Mouse (Mus musculus): ENCODE results near the gene Tmem41a.
"Not testable (repeated sequence)": the region's sequence is repeated elsewhere in the genome, so short reads cannot be mapped to it uniquely, and the experiment has no call there.

Gene Tmem41a

DNA sequence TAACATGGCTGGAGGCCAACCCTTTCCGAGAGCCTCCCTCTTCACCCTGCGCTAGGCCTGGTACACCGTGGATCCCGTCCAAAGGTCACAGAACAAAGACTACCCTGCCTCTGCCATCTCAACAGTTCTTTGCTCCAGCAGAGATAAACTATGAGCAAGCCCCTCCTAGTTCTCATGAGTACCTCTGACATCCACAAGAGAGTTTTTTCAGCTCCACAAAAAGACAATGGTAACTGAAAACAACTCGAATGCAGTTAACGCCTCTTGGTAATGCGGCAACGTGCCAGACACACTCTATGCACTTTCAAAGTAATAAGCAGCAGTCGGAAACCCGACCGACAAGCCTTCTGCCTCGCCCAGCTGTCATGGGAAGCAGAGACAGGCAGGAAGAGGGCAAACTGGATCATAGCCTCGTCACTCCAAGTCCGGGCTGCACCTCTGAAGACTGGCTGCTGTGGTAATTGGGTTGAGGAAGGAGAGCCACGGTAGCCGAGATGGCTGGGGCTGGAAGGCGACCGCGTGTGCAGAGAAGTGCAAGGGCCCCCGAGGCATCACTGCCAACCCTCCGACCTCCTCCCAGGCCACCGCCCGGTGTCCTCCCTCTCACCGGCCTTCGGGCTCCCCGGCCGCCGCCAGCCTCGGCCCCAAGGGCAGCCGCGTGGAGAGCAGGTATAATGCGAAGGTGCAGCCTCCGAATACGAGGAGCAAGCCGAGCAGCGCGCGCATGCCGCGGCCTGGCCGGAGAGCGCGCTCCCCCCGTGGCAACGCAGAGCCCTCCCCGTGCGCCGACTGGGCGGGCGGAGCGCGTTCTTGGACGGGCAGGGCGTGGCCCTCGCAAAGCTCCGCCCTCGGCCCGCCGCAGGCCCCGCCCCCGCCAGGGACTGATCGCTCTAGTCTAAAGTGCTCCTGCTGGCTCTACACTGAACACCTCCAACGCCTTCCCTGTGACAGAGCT, at the start of gene Tmem41a:
Tmem41a (minus strand) TSS at position 792 of the 955 bp plus-strand sequence.
- peak; percentile 92 for DNase-seq (ENCODE audit: inconsistent ontology term)

DNA sequence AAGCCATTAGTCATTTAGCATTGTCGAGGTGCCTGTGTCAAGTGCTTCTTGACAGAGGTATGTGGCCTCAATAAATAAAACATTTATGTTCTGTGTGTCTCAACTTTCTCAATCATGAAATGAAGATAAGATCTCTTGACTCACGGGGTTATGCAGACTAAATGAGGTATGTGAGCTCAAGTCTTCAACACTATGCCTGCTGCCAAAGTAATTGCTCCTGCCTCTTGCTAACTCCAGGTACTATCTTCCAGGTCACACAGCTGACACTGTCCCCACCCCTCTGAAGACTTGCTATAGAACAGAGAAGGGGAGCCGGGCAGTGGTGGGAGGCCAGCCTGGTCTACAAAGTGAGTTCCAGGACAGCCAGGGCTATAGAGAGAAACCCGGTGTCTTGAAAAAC, 49.0 kb upstream of the Tmem41a start:
- no peak for DNase-seq (ENCODE audit: inconsistent ontology term)

DNA sequence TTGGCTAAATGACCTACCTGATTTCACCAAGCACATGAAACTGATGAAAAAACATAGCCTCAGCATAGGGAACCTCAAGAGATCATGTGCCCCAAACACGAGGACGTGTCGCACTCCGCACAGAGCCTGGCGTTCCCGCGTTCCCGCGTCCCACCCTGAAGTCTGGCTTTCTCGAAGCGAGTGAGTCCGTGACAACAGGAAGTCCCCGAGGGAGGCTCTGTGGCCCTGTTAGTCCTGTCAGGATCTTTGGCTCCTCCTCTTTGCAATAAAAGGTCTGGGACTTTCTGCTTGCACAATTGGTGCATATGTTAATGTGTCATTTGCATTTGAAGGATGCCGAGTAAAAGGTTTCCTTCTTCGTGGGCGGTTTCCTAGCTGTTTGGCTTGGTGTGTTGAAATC, 48.0 kb upstream of the Tmem41a start, which contains the start of gene Liph:
Liph (minus strand) TSS at position 360 of the 400 bp plus-strand sequence.
- DNase-seq (ENCODE audit: inconsistent ontology term), result peak; percentile 12

DNA sequence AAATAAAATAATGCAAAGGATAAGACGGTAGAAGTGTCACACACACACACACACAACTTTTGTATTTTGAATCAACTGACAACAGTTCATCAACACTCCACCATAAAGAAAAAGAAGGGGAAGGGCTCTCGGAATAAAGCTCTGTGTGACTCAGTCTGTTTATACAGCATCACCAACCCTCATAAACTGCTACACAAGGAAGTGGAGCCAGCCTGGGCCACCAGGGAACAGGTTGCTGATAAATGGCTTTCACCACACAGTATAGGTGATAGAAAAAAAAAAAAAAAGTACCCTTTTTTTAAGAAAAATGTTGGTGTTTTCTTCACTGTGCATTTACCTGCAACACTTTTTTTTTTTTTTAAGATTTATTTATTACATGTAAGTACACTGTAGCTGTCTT, 44.4 kb upstream of the Tmem41a start:
- DNase-seq (ENCODE audit: inconsistent ontology term), result no peak

DNA sequence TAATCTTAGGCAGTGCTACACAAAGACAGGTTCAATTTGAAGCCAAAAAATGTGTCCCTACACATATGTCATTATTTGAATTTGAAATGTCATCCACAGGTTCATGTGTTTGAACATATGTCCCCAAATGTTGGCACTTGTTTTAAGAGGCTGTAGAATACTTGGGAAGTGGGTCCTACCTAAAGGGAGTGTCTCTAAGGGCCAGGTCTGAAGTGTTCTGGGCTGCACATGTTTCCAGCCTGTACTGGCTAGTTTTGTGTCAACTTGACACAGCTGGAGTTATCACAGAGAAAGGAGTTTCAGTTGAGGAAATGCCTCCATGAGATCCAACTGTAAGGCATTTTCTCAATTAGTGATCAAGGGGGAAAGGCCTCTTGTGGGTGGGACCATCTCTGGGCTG, 43.5 kb upstream of the Tmem41a start:
- DNase-seq (ENCODE audit: inconsistent ontology term), result not testable (repeated sequence)

DNA sequence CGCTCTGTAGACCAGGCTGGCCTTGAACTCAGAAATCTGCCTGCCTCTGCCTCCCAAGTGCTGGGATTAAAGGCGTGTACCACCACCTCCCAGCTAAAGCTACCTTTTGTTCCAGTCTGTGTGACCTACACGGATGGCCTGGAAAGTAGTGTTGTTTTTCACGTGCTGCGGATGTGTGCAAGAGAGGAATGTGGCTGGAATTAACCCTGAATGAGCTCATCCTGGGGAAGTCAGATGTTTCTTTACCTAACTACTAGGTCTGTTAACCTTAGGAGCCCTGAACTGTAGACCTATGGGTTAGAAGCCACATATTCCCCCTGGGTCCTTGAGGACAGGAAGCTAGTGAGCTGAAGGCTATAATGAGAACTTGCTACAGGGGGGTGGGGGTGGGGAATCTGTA, 40.6 kb upstream of the Tmem41a start:
- no peak for DNase-seq (ENCODE audit: inconsistent ontology term)

DNA sequence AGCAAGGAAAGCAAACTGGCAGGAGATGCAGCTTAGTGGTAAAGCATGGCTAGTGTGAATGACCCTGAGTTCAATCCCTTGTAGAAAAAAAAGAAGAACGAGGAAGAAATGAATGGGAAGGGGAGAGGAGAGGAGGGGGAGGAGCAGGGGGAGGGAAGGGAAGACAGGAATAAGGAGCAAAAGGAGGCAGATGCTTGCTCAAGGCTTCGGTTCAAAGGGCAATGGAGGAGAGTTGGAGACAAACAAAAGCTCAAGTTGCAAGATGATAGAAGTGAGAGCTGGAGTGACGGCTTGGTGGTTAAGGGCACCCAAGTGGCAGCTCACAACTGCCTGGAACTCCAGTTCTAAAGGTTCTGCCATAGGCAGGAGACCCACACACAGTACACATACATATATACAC, 38.8 kb upstream of the Tmem41a start:
- DNase-seq (ENCODE audit: inconsistent ontology term), result no peak

DNA sequence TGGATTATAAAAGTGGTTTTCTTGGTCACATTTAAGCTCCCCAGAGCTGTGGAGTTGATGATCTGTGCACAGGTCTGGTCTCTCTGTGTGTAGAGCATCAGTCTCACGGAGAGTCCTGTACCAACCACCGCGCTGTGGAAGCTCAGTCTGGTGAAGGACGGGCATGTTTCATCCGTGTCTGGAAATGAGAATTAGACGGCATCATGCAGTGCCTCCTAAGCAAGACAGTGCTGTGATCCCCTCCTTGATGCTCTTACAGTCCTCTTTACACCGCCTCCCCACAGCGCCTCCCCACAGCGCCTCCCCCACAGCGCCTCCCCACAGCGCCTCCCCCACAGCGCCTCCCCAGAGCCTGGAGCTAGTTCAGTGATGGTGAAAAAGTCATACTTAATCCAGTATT, 36.7 kb upstream of the Tmem41a start:
- no peak for DNase-seq (ENCODE audit: inconsistent ontology term)

DNA sequence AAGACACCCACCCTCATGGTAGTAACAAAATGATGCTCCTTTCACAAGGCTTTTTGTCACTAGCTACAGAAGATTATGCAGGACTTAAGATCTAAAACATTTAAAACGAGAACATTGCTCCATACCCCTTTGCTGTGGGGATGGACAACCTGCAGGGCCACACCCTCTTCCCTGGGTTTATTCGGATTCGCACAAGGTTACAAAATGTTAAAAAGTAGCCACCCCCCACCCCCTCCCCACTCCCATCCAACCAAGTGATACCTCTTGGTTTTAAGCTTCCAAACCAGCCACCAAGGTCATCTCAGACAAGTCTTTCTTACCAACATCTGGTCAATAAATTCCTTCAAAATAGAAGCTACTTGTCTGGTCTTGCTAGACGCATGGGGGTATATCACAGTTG, 36.2 kb upstream of the Tmem41a start:
- DNase-seq (ENCODE audit: inconsistent ontology term), result no peak

DNA sequence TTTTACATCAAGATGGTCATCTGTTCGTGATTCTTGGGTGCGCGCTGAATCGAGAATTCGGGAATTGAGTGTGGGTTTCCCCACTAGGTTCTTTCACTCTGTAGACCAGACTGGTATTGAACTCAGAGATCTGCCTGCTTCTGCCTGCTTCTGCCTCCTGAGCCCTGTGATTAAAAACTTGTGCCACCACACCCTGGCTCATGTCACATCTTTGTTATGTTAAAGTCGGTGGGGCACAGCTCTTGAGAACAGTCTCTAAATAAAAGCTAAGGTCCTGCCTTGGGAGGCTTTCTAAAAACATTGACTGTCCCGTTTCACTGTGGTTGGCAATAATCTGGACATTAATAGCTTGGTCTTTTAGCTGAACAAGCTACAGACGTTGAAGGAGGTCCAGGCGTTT, 35.8 kb upstream of the Tmem41a start:
- DNase-seq (ENCODE audit: inconsistent ontology term), result no peak

DNA sequence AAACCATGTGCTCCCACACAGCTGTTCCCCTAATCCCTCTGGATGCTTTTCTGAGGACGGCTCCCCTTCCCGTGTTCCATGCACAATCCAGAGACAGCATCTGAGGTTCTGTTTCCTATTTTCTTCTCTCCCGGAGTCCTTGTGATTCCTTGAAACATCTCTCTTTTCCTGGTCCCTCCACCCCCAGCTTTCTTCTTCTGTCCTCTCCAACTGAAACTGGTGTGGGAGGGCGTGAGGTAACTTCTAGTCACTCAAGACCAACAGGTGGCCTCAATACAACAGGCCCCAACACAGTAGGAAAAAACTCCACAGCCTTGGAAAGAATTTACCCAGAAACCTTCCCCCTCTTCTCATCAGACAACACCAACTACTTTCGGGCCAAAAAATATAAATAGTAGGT, 30.0 kb upstream of the Tmem41a start:
- DNase-seq (ENCODE audit: inconsistent ontology term), result no peak

DNA sequence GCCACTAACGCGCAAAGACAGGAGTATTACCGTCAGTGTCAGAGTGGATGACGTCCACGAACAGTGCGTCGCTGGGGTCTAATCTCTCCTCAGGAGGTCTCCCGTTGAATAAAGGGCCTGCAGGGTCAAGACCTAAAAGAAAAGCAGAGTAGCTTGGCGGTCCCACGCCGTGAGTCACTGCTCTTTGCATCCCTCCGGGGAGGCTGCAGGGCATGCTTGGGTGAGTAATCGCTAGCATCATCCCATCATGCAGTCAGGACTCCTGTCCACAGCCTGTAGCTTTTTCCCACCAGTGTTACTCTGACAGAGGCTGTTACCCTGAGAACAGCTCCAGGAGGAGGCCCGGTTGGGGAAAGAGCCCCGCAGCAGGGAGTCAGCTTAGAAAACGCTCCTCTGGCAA, 28.9 kb upstream of the Tmem41a start:
- DNase-seq (ENCODE audit: inconsistent ontology term), result peak; percentile 85

DNA sequence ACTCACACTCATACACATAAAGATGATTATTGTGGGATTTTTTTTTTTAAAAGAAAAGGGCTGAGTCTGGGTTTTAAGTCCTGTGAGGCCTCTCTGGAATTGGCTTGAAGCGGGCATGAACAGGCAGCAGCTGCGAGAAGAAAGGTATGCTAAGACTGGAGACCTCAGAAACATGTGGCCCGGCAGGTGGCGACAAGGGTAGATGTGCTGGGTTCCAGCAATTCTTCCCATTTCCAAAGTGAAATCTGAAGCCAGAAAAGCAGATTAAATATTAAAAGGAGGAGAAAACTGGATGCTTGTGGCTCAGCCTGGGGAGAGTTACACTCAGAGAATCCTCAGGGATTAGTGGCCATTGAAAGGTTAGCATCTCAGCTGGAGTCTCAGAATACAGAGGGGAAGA, 24.1 kb upstream of the Tmem41a start:
- no peak for DNase-seq (ENCODE audit: inconsistent ontology term)

DNA sequence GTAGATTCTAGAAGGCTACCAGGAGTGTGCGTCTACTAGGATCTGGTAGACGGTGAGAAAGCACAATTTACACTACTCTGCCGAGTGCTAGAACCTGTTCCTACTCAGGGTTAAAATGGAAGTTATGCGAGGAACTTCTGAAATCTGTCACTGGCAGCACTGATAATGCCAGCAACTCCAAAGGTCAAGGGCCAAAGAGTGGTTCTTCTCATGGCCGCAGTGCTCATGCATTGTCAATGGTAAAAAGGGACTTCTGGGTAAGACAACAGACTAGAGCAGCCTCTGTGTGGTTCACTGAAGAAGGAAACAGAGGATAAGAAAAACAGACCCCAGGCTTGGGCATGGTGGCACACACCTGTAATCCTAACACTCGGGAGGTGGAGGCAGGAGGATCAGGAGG, 23.2 kb upstream of the Tmem41a start:
- no peak for DNase-seq (ENCODE audit: inconsistent ontology term)

DNA sequence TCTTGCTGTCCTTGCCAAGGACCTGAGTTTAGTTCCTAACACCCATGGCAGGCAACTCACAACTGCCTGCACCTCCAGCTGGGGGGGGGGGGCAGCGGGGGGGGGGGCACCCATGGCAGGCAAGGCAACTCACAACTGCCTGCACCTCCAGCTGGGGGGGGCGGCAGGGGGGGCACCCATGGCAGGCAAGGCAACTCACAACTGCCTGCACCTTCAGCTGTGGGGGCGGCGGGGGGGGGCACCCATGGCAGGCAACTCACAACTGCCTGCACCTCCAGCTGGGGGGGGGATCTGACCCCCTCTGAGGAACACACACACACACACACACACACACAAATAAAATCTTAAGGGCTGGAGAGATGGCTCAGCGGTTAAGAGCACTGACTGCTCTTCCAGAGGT, 22.5 kb upstream of the Tmem41a start:
- DNase-seq (ENCODE audit: inconsistent ontology term), result no peak

DNA sequence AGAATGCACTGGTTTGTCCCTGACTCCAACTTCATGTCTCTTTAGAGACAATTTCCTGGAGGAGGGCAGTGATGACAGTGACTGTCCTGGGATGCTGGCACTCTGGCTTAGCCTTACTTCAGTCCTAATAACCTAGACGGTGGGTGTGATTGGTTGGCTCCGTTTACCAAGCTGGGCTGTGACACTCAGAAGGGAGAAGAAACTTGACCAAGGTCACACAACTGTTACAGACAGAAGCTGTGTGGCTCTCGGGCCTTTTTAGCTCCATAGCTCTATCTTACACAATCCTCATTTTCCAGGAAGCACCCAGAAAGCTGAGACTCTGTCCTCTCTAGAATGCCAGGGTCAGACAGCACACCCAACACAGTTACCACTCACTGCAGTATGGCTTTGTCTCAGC, 18.2 kb upstream of the Tmem41a start:
- no peak for DNase-seq (ENCODE audit: inconsistent ontology term)

DNA sequence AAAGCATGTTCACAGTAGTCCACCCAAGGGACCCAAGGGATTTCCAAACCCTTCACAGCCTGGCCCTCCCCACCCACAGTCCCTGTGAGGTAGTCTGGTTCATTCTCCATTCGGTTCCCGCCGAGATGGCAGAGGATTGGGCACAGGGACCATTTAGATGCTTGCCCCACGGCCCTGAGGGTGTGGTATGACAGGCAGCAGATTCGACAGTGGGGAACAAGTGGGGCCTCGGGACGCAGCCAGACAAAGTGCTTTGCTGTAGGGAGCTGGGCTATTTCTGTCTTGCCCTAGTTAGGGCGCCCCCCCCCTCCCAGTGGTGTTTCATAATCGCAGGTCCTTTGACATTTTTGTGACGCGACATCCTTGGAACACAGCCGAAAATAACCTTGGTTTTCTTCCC, 8.2 kb upstream of the Tmem41a start:
- DNase-seq (ENCODE audit: inconsistent ontology term), result no peak

DNA sequence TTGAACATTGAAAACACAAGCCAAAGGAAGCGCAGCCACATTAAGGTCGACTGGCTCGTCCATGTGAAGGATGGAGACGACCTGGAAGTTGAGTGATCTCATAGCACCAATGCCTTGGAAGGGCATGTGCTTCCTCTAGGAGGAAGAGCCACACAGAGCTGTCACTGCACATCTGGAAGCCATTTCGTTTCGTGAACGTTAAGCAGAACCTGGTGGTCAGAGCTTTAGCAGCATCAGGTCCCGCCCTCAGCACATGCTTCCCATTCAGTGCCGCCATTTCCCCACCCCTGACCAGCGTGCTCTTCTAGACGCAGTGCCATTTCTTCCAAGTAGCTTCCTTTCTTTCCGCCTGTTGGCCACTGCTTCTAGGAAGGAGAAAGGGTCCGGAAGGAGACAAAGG, 18.9 kb downstream of the Tmem41a start:
- DNase-seq (ENCODE audit: inconsistent ontology term), result no peak

DNA sequence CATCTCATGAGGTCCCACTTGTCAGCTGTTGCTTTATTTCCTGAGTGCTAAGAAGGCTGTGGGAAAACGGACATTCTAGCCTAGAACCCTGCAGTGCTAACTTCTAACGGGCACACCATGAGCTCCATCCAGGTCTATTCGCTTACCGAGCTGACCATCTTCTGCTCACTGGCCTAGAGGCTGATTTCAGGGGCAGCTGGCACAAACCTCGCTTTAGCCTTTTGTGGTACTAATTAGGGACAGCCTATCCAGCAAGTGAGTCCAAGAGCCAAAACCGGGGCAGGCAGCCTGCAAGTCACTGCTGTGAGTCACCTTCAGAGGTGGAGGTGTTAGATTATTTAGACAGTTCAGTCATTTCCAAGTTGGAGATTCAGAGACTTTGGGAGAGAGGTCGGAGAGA, 30.7 kb downstream of the Tmem41a start:
- peak; percentile 70 for DNase-seq (ENCODE audit: inconsistent ontology term)

DNA sequence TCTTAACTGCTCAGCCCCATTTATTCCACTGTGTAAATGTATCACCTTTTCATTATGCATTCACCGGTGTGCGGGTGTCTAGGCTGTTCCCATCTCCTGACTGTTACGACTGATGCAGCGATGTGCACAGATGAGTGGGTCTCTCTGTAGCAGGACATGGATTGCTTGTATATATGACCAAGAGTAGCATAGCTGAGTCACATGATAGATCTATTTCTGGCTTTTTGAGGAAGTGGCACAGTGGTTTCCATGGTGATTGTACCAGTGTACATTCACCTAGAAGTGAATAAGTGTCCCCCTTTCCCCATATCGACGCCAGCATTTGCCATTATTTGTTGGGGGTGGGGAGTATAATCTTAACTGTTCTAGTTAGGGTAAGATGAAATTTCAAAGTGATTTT, 34.0 kb downstream of the Tmem41a start:
- DNase-seq (ENCODE audit: inconsistent ontology term), result no peak

DNA sequence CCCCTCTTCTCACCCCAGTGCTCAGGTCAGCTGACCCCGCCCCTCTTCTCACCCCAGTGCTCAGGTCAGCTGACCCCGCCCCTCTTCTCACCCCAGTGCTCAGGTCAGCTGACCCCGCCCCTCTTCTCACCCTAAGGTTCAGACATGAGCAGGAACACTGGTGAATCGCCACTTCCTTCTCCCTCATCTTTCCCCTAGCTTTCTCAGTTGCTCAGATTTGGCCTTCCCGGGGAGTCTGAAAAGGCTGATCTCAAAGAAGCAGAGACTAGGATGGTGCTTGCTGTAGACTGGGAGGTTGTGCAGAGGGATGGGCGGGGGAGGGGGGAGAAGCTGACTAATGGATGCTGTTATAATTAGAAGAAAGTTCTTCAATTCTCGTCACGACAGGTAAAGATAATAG, 38.4 kb downstream of the Tmem41a start:
- DNase-seq (ENCODE audit: inconsistent ontology term), result not testable (repeated sequence)

DNA sequence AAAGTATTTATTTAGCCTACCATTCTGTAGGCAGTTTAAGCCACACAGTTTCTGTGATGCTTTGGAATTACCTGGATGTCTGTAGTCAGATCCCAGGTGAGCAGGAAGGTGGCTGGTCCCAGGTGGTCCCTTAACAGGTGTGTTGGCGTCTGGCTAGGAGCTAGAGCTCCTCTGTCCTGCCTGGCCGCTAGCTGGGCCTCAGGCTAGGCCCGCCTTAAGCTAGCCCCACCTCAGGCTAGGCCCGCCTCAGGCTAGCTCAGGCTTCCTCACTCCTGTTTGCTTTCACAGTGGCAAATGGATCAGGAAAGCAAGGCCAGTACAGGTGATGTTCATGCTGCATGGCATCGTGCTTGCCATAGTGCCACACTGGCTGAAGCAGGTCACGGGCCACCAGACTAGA, 40.5 kb downstream of the Tmem41a start:
- DNase-seq (ENCODE audit: inconsistent ontology term), result no peak

DNA sequence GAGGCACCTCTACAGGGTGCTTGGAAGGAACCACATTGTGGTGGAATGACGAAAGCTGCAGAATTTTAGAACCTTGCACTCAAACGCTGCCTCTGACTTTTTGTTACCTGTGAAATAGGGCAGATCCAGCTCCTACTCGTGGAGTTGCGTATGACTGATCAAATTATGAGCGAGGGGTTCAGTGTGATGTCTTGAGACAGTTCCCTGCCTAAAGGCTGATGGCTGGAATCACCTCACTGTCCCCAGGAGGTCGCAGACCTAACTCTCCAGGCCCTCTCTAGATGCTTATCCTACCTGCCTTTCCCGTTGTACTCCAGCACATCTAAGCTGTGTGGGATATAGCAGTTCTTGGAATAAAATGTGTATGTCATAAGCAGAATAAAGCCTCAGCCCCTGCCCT, 41.4 kb downstream of the Tmem41a start:
- DNase-seq (ENCODE audit: inconsistent ontology term), result no peak

DNA sequence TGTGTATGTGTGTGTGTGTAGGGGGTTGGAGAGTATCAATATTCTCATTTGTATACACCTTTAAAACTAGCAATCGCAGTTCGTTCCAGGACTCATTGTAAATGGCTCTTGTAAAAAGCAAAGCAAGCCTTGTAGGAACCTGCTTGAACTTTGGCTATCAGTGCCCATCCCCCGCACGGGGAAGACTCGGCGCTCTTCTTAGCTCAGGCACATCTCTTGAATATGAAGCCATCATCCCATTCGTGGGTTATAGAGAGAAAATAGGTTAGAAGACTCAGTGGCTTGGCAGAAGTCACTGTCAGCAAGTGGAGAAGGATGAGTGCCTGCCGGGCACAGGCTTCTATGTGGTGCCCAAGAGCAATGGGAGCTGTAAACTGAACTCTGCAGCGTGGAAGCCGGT, 42.7 kb downstream of the Tmem41a start:
- no peak for DNase-seq (ENCODE audit: inconsistent ontology term)
